Mouse (Mus musculus): ENCODE measurements around the gene Nipal4. TPM values are rescaled to one million over a fixed set of nuclear protein-coding genes. Genes with fewer than 3 reads are reported as not detected.

Gene Nipal4
- polyA plus RNA-seq, 1 experiment, result 0.02 TPM

GRCm38 (mm10) chr11:46201636-46202546, 35.6 kb upstream of the Nipal4 start:
- H3K27me3 ChIP-seq (ENCODE audit: control insufficient read depth, insufficient read depth, insufficient read length), result no peaks in the 10 kb centered on the region
- no peak overlapping the region for H3K4me3 ChIP-seq
- no peaks in the 10 kb centered on the region for H3K36me3 ChIP-seq (ENCODE audit: control insufficient read depth, insufficient read depth)
- no peak overlapping the region for H3ac ChIP-seq (ENCODE audit: control insufficient read depth, insufficient read length)
- TF ChIP-seq TCF12 (IDR thresholded peaks at IDR 0.05; ENCODE audit: insufficient read depth, poor library complexity, severe bottlenecking) (no peak), POLR2A (IDR thresholded peaks at IDR 0.05; ENCODE audit: insufficient read length, low read depth) (no peak), MYOG (IDR thresholded peaks at IDR 0.05; ENCODE audit: control insufficient read depth in 1 of 3, insufficient read depth in 1 of 3, insufficient read length in 2 of 3, low read depth in 2 of 3) (no peak), USF1 (IDR thresholded peaks at IDR 0.05; ENCODE audit: low read depth) (no peak), REST (IDR thresholded peaks at IDR 0.05; ENCODE audit: insufficient read depth, insufficient read length) (no peak), MAX (IDR thresholded peaks at IDR 0.05; ENCODE audit: low read depth) (no peak), POLR2AphosphoS2 (IDR thresholded peaks at IDR 0.05; ENCODE audit: insufficient read length, low read depth) (no peak)
- no peak overlapping the region for H3K4me2 ChIP-seq (ENCODE audit: low read depth)
- no peaks in the 10 kb centered on the region for H3K79me2 ChIP-seq (ENCODE audit: control insufficient read depth, insufficient read depth)

- H3K4me3 ChIP-seq, result no peak overlapping the region
- H3ac ChIP-seq (ENCODE audit: control insufficient read depth, insufficient read length), result no peak overlapping the region
- no peaks in the 10 kb centered on the region for H3K79me2 ChIP-seq (ENCODE audit: control insufficient read depth, insufficient read depth)
- H3K4me2 ChIP-seq (ENCODE audit: low read depth), result no peak overlapping the region
- H3K36me3 ChIP-seq (ENCODE audit: control insufficient read depth, insufficient read depth), result no peaks in the 10 kb centered on the region
- TF ChIP-seq TCF3 (IDR thresholded peaks at IDR 0.05; ENCODE audit: insufficient read length, low read depth) (no peak), POLR2AphosphoS2 (IDR thresholded peaks at IDR 0.05; ENCODE audit: insufficient read length, low read depth) (no peak), E2F4 (IDR thresholded peaks at IDR 0.05; ENCODE audit: insufficient read depth) (no peak), MYOG (IDR thresholded peaks at IDR 0.05; ENCODE audit: control insufficient read depth in 1 of 3, insufficient read depth in 1 of 3, insufficient read length in 2 of 3, low read depth in 2 of 3) (no peak)
- no peaks in the 10 kb centered on the region for H3K27me3 ChIP-seq (ENCODE audit: control insufficient read depth, insufficient read depth, insufficient read length)
Observed at GRCm38 (mm10) chr11:46200664-46201063, 34.4 kb upstream of the Nipal4 start.

- no peaks in the 10 kb centered on the region for H3K27me3 ChIP-seq (ENCODE audit: control insufficient read depth, insufficient read depth, insufficient read length)
- TF ChIP-seq POLR2A (IDR thresholded peaks at IDR 0.05; ENCODE audit: insufficient read length, low read depth), result no peak
- TF ChIP-seq MAX (IDR thresholded peaks at IDR 0.05; ENCODE audit: low read depth), result no peak
- TF ChIP-seq SRF (IDR thresholded peaks at IDR 0.05; ENCODE audit: control insufficient read depth, insufficient read length, low read depth), result no peak
- no peak for TF ChIP-seq TCF12 (IDR thresholded peaks at IDR 0.05; ENCODE audit: insufficient read depth, poor library complexity, severe bottlenecking)
- TF ChIP-seq POLR2AphosphoS2 (IDR thresholded peaks at IDR 0.05; ENCODE audit: insufficient read length, low read depth), result no peak
- TF ChIP-seq E2F4 (IDR thresholded peaks at IDR 0.05; ENCODE audit: insufficient read depth), result no peak
- no peak for TF ChIP-seq CEBPB (IDR thresholded peaks at IDR 0.05; ENCODE audit: insufficient read depth, poor library complexity, severe bottlenecking)
- TF ChIP-seq TCF3 (IDR thresholded peaks at IDR 0.05; ENCODE audit: insufficient read length, low read depth), result no peak
- no peak for TF ChIP-seq MYOG (IDR thresholded peaks at IDR 0.05; ENCODE audit: control insufficient read depth in 1 of 3, insufficient read depth in 1 of 3, insufficient read length in 2 of 3, low read depth in 2 of 3)
- no peak for TF ChIP-seq MYOD1 (IDR thresholded peaks at IDR 0.05; ENCODE audit: control insufficient read depth in 1 of 3, insufficient read length in 2 of 3, low read depth in 2 of 3)
- no peak for TF ChIP-seq USF1 (IDR thresholded peaks at IDR 0.05; ENCODE audit: low read depth)
- TF ChIP-seq REST (IDR thresholded peaks at IDR 0.05; ENCODE audit: insufficient read depth, insufficient read length), result no peak
Observed at GRCm38 (mm10) chr11:46194175-46194574, 27.9 kb upstream of the Nipal4 start.

GRCm38 (mm10) chr11:46188283-46188682, 22.0 kb upstream of the Nipal4 start:
- H3ac ChIP-seq (ENCODE audit: control insufficient read depth, insufficient read length), result no peak overlapping the region
- H3K27me3 ChIP-seq (ENCODE audit: control insufficient read depth, insufficient read depth, insufficient read length), result no peaks in the 10 kb centered on the region
- H3K4me2 ChIP-seq (ENCODE audit: low read depth), result no peak overlapping the region
- TF ChIP-seq MAX (IDR thresholded peaks at IDR 0.05; ENCODE audit: low read depth) (no peak), MYOG (IDR thresholded peaks at IDR 0.05; ENCODE audit: control insufficient read depth in 1 of 3, insufficient read depth in 1 of 3, insufficient read length in 2 of 3, low read depth in 2 of 3) (no peak), MYOD1 (IDR thresholded peaks at IDR 0.05; ENCODE audit: control insufficient read depth in 1 of 3, insufficient read length in 2 of 3, low read depth in 2 of 3) (no peak)
- no peaks in the 10 kb centered on the region for H3K36me3 ChIP-seq (ENCODE audit: control insufficient read depth, insufficient read depth)
- H3K79me2 ChIP-seq (ENCODE audit: control insufficient read depth, insufficient read depth), result no peaks in the 10 kb centered on the region
- H3K4me3 ChIP-seq, result no peak overlapping the region

More at GRCm38 (mm10) chr11:46194175-46194574, 27.9 kb upstream of the Nipal4 start:
- Histone ChIP-seq H3K4me2 (ENCODE audit: low read depth) (no peak overlapping the region), H3K79me2 (ENCODE audit: control insufficient read depth, insufficient read depth) (no peaks in the 10 kb centered on the region), H3K36me3 (ENCODE audit: control insufficient read depth, insufficient read depth) (no peaks in the 10 kb centered on the region), H3ac (ENCODE audit: control insufficient read depth, insufficient read length) (no peak overlapping the region), H3K4me3 (no peak overlapping the region)

GRCm38 (mm10) chr11:46185486-46185885, 19.2 kb upstream of the Nipal4 start:
- Histone ChIP-seq H3K79me2 (ENCODE audit: control insufficient read depth, insufficient read depth) (no peaks in the 10 kb centered on the region), H3K4me3 (no peak overlapping the region), H3ac (ENCODE audit: control insufficient read depth, insufficient read length) (no peak overlapping the region), H3K27me3 (ENCODE audit: control insufficient read depth, insufficient read depth, insufficient read length) (no peaks in the 10 kb centered on the region), H3K36me3 (ENCODE audit: control insufficient read depth, insufficient read depth) (no peaks in the 10 kb centered on the region), H3K4me2 (ENCODE audit: low read depth) (no peak overlapping the region)
- TF ChIP-seq REST (IDR thresholded peaks at IDR 0.05; ENCODE audit: insufficient read depth, insufficient read length) (no peak), POLR2AphosphoS2 (IDR thresholded peaks at IDR 0.05; ENCODE audit: insufficient read length, low read depth) (no peak), TCF3 (IDR thresholded peaks at IDR 0.05; ENCODE audit: insufficient read length, low read depth) (no peak), E2F4 (IDR thresholded peaks at IDR 0.05; ENCODE audit: insufficient read depth) (no peak), SRF (IDR thresholded peaks at IDR 0.05; ENCODE audit: control insufficient read depth, insufficient read length, low read depth) (no peak), MYOG (IDR thresholded peaks at IDR 0.05; ENCODE audit: control insufficient read depth in 1 of 3, insufficient read depth in 1 of 3, insufficient read length in 2 of 3, low read depth in 2 of 3) (no peak), TCF12 (IDR thresholded peaks at IDR 0.05; ENCODE audit: insufficient read depth, poor library complexity, severe bottlenecking) (no peak), MYOD1 (IDR thresholded peaks at IDR 0.05; ENCODE audit: control insufficient read depth in 1 of 3, insufficient read length in 2 of 3, low read depth in 2 of 3) (no peak), CEBPB (IDR thresholded peaks at IDR 0.05; ENCODE audit: insufficient read depth, poor library complexity, severe bottlenecking) (no peak), USF1 (IDR thresholded peaks at IDR 0.05; ENCODE audit: low read depth) (no peak), MAX (IDR thresholded peaks at IDR 0.05; ENCODE audit: low read depth) (no peak), POLR2A (IDR thresholded peaks at IDR 0.05; ENCODE audit: insufficient read length, low read depth) (no peak)

Data from myocyte (in vitro differentiated cells).